Mouse (Mus musculus): ENCODE data around the gene Tor1a.

- no peak for TF ChIP-seq CTCF (IDR thresholded peaks at IDR 0.05; ENCODE audit: insufficient read depth, low read depth, low read length)
- TF ChIP-seq POLR2A (IDR thresholded peaks at IDR 0.05; ENCODE audit: insufficient read depth, low read depth, low read length): no peak
Observed at GRCm38 (mm10) chr2:30915376-30915775, 52.4 kb downstream of the Tor1a start.
